Mouse (Mus musculus): ENCODE measurements around the gene Ovol1.

- no peak for TF ChIP-seq E2F4 (IDR thresholded peaks at IDR 0.05; ENCODE audit: insufficient read depth)
- no peak for TF ChIP-seq MAX (IDR thresholded peaks at IDR 0.05; ENCODE audit: low read depth)
- no peak for TF ChIP-seq POLR2A (IDR thresholded peaks at IDR 0.05; ENCODE audit: insufficient read length, low read depth)
- no peak for TF ChIP-seq POLR2AphosphoS2 (IDR thresholded peaks at IDR 0.05; ENCODE audit: insufficient read length, low read depth)
- TF ChIP-seq MYOD1 (IDR thresholded peaks at IDR 0.05; ENCODE audit: control insufficient read depth in 1 of 3, insufficient read length in 2 of 3, low read depth in 2 of 3) = no peak
- no peak for TF ChIP-seq MYOG (IDR thresholded peaks at IDR 0.05; ENCODE audit: control insufficient read depth in 1 of 3, insufficient read depth in 1 of 3, insufficient read length in 2 of 3, low read depth in 2 of 3)
- TF ChIP-seq TCF12 (IDR thresholded peaks at IDR 0.05; ENCODE audit: insufficient read depth, poor library complexity, severe bottlenecking) = no peak
- TF ChIP-seq TCF3 (IDR thresholded peaks at IDR 0.05; ENCODE audit: insufficient read length, low read depth) = no peak
- TF ChIP-seq USF1 (IDR thresholded peaks at IDR 0.05; ENCODE audit: low read depth) = no peak
- TF ChIP-seq REST (IDR thresholded peaks at IDR 0.05; ENCODE audit: insufficient read depth, insufficient read length) = no peak
Observed at GRCm38 (mm10) chr19:5500330-5500875, 60.0 kb downstream of the Ovol1 start.
